Mouse (Mus musculus) retina, adult 2 months (tissue): ENCODE measurements around the gene Tctn1.

Experiments
- DNase-seq: peaks from one replicate; pipeline ENCODE4 v3.0.0-alpha.2; 2012; ENCODE audit warnings: low read depth, low spot score

The Tctn1 gene

DNA sequence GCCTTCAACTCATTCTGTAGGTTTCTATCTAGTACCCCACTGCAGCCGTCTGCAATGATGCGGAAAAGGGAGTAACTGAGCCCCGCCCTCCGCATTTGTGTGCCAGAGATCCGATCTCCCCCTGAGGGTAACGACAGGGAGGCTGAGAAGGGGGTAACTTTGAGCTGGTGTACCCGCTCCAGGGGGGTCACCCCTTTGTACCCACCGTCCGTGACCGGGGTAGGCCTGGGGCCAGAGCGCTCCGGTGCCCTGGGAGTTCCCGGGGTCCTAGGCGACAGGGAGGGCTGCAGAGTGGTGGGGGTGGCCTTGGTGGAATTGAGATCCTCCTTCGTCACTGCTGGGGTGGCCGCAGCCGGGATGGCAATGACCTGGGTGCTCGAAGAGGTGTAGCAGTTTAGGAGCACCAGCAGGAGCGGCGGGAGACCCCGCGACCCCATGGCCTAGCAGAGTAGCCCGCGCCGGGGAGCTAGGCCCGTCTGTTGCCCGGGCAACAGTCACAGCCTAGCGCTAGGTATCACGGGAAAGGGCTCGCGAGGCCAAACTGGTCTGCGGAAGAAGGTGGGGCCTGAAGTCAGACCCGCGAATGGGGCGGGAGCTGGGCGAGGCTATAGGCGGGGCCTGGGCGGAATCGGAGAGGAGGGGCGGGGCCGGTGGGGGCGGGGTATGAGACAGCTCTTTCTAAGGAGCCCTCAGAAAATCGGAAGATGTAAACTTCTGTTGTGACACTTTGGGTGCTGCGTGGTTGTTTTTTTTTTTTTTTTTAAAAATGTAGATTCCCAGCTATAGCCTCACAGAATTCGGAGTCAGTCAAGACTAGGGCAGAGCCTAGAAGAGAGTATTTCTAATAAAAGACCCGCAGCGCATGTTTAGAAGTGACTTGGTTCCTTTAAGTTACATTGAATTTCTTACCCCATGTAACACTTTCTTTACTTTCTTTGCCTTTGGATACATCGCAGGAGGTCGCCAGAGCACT, at the start of gene Tctn1:
Tctn1 (minus strand) TSS at position 528 of the 973 bp plus-strand sequence.
- peak; percentile 85 for DNase-seq

DNA sequence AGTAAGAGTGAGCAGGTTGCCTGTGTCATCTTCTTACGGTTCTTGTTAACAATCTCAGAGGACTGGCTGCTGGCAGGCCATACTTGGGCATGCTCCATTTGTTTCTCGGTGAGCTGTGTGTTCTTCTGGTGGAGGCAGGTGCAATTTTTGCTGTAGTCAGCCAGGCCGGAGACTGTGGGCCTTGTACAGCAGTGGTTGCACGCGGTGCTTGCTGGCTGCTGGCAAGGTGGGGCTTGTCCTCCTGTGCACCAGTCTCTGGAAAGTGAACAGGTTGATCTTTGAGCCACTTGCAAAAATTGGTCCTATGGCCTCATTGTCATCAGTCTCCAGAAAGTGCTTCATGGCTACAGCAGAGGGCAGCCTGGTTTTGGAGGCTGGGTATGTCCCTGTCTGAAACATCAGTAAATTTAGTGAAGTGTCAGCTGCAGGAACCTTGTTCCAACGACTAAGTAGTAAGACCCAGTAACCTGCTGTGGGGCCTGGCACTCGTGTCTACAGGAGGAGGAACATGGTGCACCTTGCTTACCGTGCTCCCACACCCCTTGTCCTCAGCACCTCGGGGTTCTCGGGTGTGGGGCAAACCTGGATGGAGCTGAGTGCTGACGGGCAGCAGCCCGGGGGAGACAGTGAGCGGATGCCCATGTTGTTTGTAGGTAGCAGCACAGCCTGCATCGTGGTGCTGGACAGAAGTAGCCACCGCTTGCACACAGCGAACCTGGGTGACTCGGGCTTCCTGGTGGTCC, 48.9 kb upstream of the Tctn1 start:
- DNase-seq = no peak

DNA sequence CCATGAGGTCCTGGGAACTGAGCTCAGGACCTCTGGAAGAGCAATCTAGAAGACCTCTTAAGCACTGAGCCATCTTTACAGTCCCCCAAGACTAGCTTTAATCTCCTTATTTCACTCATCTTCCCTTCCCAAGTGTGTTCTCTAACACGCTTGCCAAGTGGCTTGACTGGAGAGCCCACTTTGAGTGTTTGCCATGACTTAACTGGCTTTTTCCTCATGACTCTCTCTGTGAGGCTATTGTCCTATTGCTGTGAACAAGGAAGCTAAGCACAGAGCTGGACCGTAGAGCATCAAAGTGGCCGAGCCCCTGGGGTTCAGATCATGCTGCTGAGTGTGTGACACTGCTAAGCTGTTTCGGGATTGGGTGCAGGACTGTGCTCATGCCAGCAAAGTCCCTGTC, 48.1 kb upstream of the Tctn1 start:
- DNase-seq = no peak

DNA sequence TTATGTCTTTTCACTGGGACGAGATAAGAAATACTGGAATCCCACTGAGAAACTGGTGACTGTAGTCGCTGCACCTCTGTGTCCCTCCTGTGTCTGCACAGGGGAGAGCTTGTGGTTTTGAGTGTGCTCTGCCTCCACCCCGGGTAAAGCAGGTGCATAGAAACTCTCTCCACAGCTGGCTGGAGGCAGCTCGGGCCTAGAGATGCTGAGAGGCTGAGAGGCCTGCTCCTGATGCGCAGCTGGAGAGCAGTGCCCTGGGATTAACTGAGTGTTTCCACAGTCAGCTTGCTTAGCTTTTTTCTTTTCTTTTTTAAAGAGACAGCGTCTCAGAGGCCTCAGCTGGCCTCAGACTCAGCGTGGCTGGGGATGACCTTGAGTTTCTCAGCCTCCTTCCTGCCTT, 47.4 kb upstream of the Tctn1 start:
- no peak for DNase-seq

DNA sequence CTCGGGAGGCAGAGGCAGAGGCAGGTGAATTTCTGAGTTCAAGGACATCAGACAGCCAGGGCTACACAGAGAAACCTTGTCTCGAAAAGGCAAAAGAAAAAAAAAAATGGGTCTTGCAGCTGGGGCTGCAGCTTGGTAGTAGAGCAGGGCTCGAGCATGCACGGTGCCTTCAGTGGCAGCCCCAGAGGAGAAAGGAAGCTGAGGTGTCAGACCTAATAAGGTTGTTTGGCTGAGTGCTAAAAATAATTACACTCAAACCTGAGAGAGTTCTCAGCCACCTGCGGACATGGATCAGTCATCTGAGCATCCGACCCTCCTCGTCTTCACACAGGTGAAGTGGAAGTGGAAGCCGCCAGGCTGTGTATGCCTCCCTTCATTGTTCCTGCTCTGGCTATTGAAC, 46.4 kb upstream of the Tctn1 start:
- DNase-seq = no peak

DNA sequence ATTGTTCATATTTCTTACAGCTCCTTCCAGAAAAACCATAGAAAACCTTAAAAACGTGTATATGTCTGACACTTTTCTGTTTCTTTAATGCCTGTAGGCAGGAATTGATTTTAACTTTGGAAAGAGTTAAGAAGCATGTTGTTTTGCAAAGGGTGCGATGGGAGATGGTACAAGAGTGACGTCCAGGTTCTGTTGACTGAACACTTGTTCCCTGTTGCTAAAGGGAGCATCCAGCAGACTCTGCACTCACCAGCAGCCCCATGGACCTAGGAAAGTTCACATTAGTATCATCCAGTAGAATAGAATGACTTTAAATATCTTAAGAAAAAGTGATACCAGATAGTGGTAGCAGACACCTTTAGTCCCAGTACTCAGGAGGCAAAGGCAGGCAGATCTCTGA, 42.3 kb upstream of the Tctn1 start:
- DNase-seq = no peak

DNA sequence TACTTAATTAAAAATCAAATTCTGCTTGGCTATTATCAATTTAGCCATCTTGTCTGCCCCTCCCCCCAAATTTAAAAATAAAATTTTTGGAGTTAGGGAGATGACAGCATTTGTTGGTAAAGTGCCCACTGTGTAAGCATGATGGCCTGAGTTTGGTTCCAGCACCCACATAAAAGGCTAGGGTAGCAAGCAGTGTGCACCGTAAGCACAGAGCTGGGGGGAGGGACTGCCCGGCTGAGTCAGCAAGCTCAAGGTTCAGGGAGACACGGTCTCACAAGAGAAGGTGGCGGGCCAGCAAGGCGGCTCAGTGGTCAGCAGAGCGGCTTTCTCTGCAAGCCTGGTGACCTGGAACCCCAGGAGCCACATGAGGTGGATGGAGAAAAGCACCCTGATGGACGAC, 41.2 kb upstream of the Tctn1 start:
- no peak for DNase-seq

DNA sequence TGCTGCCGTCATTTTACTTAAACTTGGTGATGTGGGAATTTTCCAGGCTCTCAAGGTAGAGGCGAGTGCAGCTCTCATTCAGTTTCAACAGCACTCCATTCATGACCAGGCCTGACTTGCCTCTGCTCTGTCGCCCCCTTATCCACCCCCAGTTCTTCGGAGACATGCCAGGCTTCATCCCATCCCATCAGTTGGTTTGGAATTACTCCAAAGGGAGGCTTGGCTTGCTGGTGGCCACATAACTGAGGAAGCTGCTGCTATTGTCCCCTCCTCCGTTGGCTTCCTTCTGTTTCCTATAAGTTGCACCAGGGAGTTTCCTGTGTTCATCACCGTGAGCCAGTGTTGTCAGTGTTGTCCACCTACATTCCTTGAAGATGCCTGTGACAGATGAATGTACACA, 40.3 kb upstream of the Tctn1 start:
- DNase-seq = no peak

DNA sequence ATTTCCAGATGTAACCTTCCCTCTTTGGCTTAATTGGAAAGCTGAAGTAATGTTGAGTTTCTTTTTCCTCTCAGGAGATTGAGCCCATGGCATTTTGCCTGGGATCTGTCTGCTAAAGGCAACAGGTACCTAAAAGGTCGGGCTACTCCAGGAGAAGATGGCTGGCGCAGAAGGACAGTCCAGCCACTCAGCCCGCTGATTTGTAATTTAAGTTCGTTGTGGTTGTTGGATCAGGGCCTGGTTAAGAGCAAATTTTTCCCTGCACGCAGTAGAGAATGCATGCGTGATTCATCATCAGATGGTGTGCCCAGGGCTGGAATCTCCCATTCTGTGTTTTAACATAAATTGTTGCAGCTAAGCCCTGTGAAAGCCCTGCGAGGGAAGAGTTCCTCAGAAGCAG, 39.7 kb upstream of the Tctn1 start:
- no peak for DNase-seq

DNA sequence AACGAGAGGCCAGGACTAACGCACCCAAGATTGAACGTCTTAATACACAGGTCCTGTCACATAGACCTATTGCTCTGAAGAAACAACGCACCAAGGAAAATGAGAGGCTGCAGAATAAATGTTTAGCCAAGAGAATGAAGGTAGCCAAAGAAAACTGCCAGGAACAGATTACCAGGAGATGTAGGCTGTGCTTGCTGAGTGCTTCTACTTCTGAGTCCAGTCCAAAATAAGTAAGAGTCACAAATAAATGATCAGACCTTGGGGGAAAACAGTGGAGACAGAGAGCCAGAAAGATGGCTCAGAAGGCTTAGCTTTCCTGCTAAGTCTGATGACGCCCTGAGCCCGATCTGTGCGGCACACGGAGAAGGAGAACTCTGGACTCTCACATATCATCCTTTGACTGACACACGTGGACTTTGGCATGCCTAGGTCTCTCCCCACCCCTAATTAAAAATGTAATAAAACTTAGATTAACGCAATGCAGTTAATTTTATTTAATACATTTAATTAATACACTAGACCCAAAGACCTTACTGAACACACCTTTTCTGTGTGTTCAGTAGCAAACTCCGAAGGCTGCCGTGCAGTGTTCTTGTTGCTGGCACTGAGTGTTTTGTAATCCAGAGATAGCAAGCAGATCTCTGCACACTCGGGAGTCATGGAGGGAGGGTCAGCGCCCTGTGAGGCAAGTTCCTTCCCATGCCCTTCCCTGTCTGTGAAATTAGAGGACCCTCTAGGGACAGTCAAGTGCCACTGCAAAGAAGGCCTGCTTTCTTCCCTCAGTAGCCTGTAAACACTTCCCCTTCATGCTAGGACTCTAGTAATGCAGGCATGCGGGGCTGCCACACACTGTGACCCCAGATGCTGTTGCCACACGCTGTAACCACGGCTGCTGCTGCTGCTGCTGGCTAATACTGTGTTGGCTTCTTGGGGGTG, 38.8 kb upstream of the Tctn1 start:
- DNase-seq = no peak

DNA sequence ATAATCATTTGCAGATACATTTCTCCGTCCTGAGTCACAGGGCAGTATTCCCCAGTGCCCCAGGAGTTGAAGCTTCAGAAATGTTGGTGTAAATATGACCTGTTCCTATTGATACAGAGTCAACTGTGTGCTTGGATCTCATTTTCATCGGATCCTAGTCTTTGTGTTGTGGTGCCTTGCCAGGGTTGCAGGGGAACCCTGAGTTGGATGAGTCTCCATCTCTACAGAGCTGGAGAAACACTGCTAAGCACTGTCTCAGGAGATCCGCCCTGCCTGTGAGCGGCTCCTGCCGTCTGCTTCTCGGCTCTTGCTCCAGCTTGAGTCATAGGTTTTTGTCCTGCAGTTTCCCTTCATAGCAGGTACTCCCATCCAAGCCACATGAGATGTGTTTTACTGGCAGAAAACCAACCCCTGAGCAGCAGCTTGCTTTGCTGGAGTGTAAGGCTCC, 35.8 kb upstream of the Tctn1 start:
- DNase-seq = no peak

DNA sequence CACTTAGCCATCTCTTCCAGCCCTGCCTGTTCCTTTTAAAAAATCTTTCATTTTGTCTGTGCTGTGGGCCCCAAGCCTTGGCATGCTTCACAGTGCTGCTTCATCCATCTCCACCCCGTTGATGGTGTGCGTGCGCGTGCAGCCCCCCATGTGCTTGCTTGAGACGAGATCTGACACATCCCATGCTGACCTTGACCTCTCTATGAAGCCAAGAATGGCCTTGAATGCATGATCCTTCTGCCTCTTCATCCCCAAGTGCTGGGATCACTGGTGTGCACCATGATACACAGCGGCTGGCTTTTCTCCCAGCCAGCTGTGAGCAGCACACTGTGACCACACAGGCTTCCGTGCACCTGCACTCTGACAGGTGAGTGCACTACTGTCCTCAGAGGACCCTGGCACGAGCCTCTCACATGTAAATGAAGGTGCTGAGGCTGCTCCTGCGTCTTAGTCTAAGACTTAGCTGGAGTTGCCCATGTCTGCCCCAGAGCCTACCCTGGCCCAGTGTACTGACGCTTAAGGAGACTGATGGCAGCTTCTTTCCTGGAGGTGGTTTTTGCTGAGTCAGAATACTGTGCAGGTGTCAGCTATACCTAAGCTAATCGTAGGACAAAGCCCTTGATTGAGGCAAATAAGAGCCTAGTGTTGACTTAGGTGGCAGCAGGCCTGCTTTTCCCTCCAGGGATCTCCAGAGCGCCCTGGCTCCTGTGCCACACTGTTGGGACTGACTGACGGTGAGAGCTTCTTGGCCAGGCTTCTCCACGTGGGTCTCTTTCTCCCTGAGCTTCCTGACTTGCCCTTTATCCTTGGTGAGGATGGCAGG, 31.1 kb upstream of the Tctn1 start:
- no peak for DNase-seq

DNA sequence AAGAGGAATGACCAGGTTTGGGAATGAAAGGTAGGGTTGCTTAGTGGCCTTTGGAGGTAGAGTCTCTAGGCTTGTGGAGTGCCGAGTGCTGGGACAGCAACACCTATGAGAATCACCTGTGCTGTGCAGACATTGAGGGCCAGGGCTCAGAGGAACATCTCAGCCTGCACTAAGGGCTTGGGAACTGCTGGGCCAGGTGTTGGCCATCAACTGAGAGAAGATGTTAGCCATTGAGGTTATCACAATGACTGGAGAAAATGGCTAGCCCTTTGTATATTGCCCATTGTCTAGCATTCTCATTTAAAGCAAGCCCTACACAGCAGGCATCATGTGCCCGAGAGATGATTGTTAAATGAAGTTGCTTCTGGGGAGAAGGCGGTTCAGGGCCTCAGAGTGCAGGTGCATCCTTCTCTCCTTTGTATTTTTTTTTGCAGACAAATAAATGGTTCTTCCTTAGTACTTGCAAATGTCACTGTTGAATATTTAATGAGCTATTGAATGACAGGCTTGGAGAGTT, 30.0 kb upstream of the Tctn1 start:
- no peak for DNase-seq

DNA sequence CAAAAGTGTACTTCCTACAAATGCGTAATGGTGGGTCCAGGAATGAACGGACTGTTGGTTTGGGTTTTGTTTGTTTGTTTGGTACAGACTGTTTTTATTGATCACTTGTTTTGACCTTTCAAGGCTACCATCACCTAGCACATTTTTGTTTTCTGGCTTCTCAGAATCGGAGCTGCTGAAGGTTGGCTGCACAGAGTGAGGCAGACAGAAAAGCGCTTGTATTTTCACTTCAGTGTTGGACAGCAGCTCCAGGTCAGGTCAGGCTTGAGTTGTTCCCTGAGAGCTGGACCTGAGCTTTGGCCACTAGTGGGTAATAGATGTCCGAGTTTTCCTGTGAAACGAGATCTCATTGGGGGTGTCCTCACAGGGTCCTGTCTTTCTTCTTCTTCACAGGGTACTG, 28.9 kb upstream of the Tctn1 start:
- DNase-seq = no peak

DNA sequence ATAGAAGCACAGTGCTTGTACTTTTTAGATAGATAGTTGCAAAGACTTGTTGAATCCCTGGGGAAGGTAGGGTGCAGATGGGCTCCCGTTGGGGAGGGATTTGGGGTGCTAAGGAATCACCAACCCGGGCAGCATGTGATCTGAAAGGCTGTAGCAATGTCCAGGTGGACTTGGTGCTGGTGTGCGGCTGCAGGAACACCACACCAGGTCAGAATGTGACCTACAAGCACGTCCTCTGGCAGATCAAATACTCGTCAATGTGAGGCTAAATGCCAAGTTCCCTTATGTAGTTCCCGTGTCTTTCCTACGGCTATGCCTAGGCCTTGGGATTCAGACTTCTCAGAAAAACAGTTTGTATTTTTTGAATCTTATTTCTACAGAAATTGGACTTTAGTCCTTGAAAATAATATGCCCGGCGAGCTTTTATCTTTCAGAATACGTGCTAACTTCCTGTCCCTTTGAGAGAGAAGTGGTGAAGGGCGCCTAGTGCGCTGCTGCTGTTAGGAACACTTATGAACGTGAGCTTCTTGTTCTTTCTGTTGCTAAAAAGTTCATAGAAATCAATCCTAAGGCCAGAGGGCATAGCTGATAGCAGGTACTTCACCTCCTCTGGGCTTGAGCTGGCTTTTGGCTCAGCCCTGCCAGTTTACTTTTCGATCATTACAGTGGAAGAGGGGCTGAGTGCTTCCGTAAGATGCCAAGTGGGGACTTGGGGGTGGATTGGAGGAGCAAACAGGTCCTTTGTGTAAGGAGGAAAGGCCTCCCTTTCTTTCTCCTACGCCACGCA, 27.5 kb upstream of the Tctn1 start:
- no peak for DNase-seq

DNA sequence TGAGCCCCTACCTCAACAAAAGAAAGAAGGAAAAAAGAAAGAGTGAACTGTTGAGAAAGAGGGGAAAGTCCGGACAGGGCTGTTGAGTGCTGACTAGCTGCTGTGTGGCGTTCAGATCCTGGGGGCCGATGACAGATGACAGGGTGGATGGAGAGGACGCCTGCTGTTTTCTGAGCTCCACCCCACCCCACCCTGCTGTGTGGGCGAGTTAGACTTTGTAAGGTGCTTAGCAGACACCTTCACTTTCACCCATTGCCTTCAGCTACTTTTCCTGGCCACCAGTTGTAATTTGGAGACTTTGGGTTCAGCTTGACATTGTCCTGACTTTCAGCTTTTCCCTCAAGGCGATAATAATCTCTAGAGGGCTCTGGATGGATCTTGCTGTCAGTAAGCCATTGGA, 26.9 kb upstream of the Tctn1 start:
- no peak for DNase-seq

DNA sequence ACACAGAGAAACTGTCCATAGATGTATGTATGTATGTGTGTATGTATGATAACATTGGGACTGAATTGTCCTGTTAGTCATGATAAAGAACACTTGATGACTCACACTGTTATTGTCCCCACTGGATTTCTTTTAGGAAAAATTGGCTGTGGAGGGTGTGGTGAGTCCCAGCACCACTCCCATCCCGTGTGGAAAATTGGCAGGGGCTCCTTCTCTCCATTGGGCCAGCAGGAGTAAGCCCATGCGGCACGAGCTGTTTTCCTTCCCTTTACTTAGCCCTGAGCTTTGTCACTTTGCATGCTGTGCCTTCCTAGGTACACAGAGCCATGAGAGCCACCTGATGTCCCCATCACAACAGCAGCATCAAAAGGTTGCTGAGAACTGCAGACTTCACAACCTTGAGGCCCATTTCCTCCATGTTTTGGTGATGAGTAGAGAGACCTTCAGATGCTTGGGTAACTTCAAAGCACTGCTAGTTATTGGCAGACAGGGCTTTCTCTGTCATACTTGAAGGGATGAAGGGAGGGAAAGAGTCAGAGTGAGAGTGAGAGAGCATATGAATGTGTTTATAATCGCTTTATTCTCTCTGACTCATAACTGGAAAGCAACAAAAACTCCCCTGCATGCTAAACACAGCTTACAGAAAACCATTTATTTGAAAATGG, 24.0 kb upstream of the Tctn1 start:
- DNase-seq = no peak

DNA sequence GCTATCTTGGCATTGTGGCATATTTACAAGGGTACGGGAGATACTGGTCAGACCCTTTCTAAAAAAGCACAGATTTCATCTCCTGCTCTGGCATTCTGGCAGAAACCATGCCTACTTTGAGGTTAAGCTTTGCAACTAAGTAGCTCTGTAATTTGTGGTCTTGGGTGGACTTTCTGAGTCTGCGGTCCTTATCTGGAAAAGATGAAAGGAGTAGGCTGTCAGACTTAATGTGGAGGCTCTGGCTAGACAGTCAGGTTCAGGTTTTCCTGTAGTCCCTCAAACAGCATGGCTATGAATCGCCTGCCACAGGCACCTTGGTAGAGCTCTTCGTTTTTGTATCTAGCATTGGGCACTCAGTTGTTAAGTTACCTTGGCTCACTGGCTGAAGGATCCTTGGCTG, 22.8 kb upstream of the Tctn1 start:
- DNase-seq = no peak

DNA sequence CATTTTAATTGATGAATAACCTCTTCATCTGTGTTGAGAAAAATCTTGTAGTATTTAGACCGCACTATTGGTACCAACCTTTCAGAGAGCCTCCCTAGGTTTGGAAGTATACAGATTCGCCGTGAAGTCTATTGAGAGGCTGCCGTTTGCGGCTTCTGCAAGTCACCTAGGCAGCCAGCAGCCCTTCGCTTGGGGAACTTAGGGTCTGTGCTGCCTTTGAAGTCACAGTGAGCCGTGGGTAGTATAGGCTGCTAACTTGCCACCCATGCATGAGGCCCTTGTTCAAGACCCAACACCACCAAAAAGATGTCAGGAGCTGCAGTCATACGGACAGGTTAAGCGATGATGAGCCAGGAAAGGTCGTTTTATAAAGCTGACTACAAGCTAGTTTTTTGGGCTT, 21.9 kb upstream of the Tctn1 start:
- no peak for DNase-seq
